Mouse (Mus musculus): Measurements from ENCODE around the gene Lrrc8c.

Lrrc8c gene

GRCm38 (mm10) chr5:105519096-105519975 lies at the start of gene Lrrc8c:
Gene Lrrc8c (plus strand): TSS chr5:105519388.
- peak; percentile 71 for DNase-seq (ENCODE audit: low read depth, low spot score)

- DNase-seq (ENCODE audit: low read depth, low spot score) = no peak
Observed at GRCm38 (mm10) chr5:105472983-105473705, 46.0 kb upstream of the Lrrc8c start.

- DNase-seq (ENCODE audit: low read depth, low spot score) = no peak
Observed at GRCm38 (mm10) chr5:105477527-105477926, 41.7 kb upstream of the Lrrc8c start.

- no peak for DNase-seq (ENCODE audit: low read depth, low spot score)
Observed at GRCm38 (mm10) chr5:105479673-105480072, 39.5 kb upstream of the Lrrc8c start.

GRCm38 (mm10) chr5:105480561-105480960 lies 38.6 kb upstream of the Lrrc8c start:
- no peak for DNase-seq (ENCODE audit: low read depth, low spot score)

GRCm38 (mm10) chr5:105483632-105484031 lies 35.6 kb upstream of the Lrrc8c start:
- DNase-seq (ENCODE audit: low read depth, low spot score) = no peak

GRCm38 (mm10) chr5:105484247-105484646 lies 34.9 kb upstream of the Lrrc8c start:
- no peak for DNase-seq (ENCODE audit: low read depth, low spot score)

GRCm38 (mm10) chr5:105484891-105485290 lies 34.3 kb upstream of the Lrrc8c start:
- DNase-seq (ENCODE audit: low read depth, low spot score) = no peak

GRCm38 (mm10) chr5:105490211-105490610 lies 29.0 kb upstream of the Lrrc8c start:
- no peak for DNase-seq (ENCODE audit: low read depth, low spot score)

GRCm38 (mm10) chr5:105491389-105491788 lies 27.8 kb upstream of the Lrrc8c start:
- no peak for DNase-seq (ENCODE audit: low read depth, low spot score)

- no peak for DNase-seq (ENCODE audit: low read depth, low spot score)
Observed at GRCm38 (mm10) chr5:105492367-105493246, 26.6 kb upstream of the Lrrc8c start.

GRCm38 (mm10) chr5:105493377-105493776 lies 25.8 kb upstream of the Lrrc8c start:
- no peak for DNase-seq (ENCODE audit: low read depth, low spot score)

- DNase-seq (ENCODE audit: low read depth, low spot score) = no peak
Observed at GRCm38 (mm10) chr5:105494246-105494917, 24.8 kb upstream of the Lrrc8c start.

GRCm38 (mm10) chr5:105494918-105495901 lies 24.0 kb upstream of the Lrrc8c start:
- DNase-seq (ENCODE audit: low read depth, low spot score) = peak; percentile 24

GRCm38 (mm10) chr5:105496133-105496532 lies 23.1 kb upstream of the Lrrc8c start:
- no peak for DNase-seq (ENCODE audit: low read depth, low spot score)

- no peak for DNase-seq (ENCODE audit: low read depth, low spot score)
Observed at GRCm38 (mm10) chr5:105496586-105496985, 22.6 kb upstream of the Lrrc8c start.

- no peak for DNase-seq (ENCODE audit: low read depth, low spot score)
Observed at GRCm38 (mm10) chr5:105498429-105499000, 20.7 kb upstream of the Lrrc8c start.

GRCm38 (mm10) chr5:105499396-105499795 lies 19.8 kb upstream of the Lrrc8c start:
- no peak for DNase-seq (ENCODE audit: low read depth, low spot score)

All from c-Kit-negative CD71-positive TER-119-positive erythroid progenitor cells, embryonic 14.5 days (primary cell).